In the genomic region with DNA sequence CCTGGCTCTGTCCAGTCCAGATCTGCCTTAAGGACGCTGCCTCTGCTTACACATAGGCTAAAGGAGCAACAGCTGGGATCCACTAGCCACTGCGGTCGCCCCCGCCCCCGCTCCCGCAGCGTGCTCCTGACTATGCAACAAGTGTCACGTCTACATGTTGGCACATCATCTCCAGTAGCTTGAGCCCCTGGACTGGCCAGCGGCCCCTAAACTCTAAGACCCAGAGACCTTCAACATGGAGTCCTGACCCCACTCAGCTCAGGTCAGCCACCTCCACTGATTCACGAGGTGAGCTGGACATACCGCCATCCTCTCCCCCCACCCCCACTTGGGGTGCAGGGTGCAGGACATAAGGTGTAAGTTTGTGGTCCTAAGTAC, we compare ENCODE assay signal across 8 mouse cellular contexts. TPM values are rescaled to one million over a fixed set of nuclear protein-coding genes. Genes with fewer than 3 reads are reported as not detected.
DNase-seq lines count a peak whose midpoint lies in the region; ATAC-seq lines count a peak whose summit lies in the region.

No protein-coding gene starts in this region.

- H3K4me2 ChIP-seq in kidney, embryonic 14.5 days (replicated peaks; ENCODE audit: low read depth, low read length) = peak overlapping the region; percentile 73
- H3K4me2 ChIP-seq in embryonic facial prominence, embryonic 13.5 days = peak overlapping the region; percentile 74
- H3K4me2 ChIP-seq in intestine, embryonic 14.5 days (ENCODE audit: low read length) = peak overlapping the region; percentile 63

- no peak overlapping the region for H3K27ac ChIP-seq in kidney, embryonic 14.5 days (ENCODE audit: low read depth, low read length)
- no peak overlapping the region for H3K27ac ChIP-seq in embryonic facial prominence, embryonic 13.5 days
- no peak overlapping the region for H3K27ac ChIP-seq in intestine, embryonic 14.5 days (ENCODE audit: low read depth)

- H3K9ac ChIP-seq in kidney, embryonic 14.5 days (ENCODE audit: low read depth, low read length) = peak overlapping the region; percentile 60; the same call in 1 of the 2 replicates
- peak overlapping the region; percentile 72 for H3K9ac ChIP-seq in embryonic facial prominence, embryonic 13.5 days
- no peak overlapping the region for H3K9ac ChIP-seq in intestine, embryonic 14.5 days (ENCODE audit: low read length)

- DNase-seq in kidney, adult 11 months = no peak
- DNase-seq in intestine, embryonic 14.5 days (ENCODE audit: low spot score) = no peak
- DNase-seq in neural tube, embryonic 10.5 days (ENCODE audit: extremely low spot score, low spot score) = peak; percentile 13
- no peak for DNase-seq in frontal cortex, postnatal 25 days (ENCODE audit: low spot score in 2 of 2)
- DNase-seq in cerebellum, postnatal 36 days = no peak
- DNase-seq in natural killer cell, adult 2 months (ENCODE audit: low spot score in 2 of 2) = no peak

- peak overlapping the region; percentile 46 for H3K4me3 ChIP-seq in kidney, embryonic 14.5 days (ENCODE audit: low read length)
- H3K4me3 ChIP-seq in embryonic facial prominence, embryonic 13.5 days = peak overlapping the region; percentile 51
- H3K4me3 ChIP-seq in intestine, embryonic 14.5 days (ENCODE audit: low read depth, low read length) = peak overlapping the region; percentile 44

- H3K4me1 ChIP-seq in kidney, embryonic 14.5 days (ENCODE audit: control insufficient read depth, insufficient read depth, low read length) = no peaks in the 10 kb centered on the region
- H3K4me1 ChIP-seq in embryonic facial prominence, embryonic 13.5 days = no peaks in the 10 kb centered on the region
- H3K4me1 ChIP-seq in intestine, embryonic 14.5 days (replicated peaks; ENCODE audit: control insufficient read depth, insufficient read depth, low read length) = no peaks in the 10 kb centered on the region

- peak; percentile 53; the same call in 1 of the 2 replicates for ATAC-seq in kidney, embryonic 14.5 days (ENCODE audit: low FRiP score, low TSS enrichment)
- ATAC-seq in embryonic facial prominence, embryonic 13.5 days (ENCODE audit: insufficient number of reproducible peaks, insufficient read depth, low FRiP score, low TSS enrichment, low read depth) = no peak
- ATAC-seq in intestine, embryonic 14.5 days (replicated peaks; ENCODE audit: low FRiP score, low TSS enrichment, low read depth) = 0 out of 2 replicates have a peak, but pooled peaks have one; percentile 40

- 37% methylated on average over 11 of the region's 11 CpGs for WGBS in kidney, embryonic 14.5 days
- WGBS in embryonic facial prominence, embryonic 13.5 days = 35% methylated on average over 11 of the region's 11 CpGs
- WGBS in intestine, embryonic 14.5 days = 17% methylated on average over 11 of the region's 11 CpGs

- no peaks in the 10 kb centered on the region for H3K9me3 ChIP-seq in kidney, embryonic 14.5 days (ENCODE audit: control insufficient read depth, low read length)
- no peaks in the 10 kb centered on the region for H3K9me3 ChIP-seq in embryonic facial prominence, embryonic 13.5 days
- no peaks in the 10 kb centered on the region for H3K9me3 ChIP-seq in intestine, embryonic 14.5 days (ENCODE audit: control insufficient read depth, low read length)

- H3K27me3 ChIP-seq in kidney, embryonic 14.5 days (ENCODE audit: control insufficient read depth, insufficient read depth, low read length) = peaks cover 7% of the 10 kb centered on the region; the same call in 1 of the 2 replicates
- peaks cover 23% of the 10 kb centered on the region for H3K27me3 ChIP-seq in embryonic facial prominence, embryonic 13.5 days
- peaks cover 24% of the 10 kb centered on the region; the same call in 1 of the 2 replicates for H3K27me3 ChIP-seq in intestine, embryonic 14.5 days (replicated peaks; ENCODE audit: control insufficient read depth, insufficient read depth, low read length)

- H3K36me3 ChIP-seq in kidney, embryonic 14.5 days (ENCODE audit: control insufficient read depth, insufficient read depth, low read length) = no peaks in the 10 kb centered on the region
- H3K36me3 ChIP-seq in embryonic facial prominence, embryonic 13.5 days = no peaks in the 10 kb centered on the region
- no peaks in the 10 kb centered on the region for H3K36me3 ChIP-seq in intestine, embryonic 14.5 days (ENCODE audit: control insufficient read depth, insufficient read depth, low read length)

RNA-seq across cellular contexts. Expression of gene Apln, which starts 0.9 kb away (rescaled TPM):
- polyA plus RNA-seq in kidney, embryonic 14.5 days (2014; fragmentation: Nextera tagmentation; extraction: Ambion mirVana) = 4.0 and 4.7 TPM in 2 replicates
- 8.8 and 9.7 TPM in 2 replicates for polyA plus RNA-seq in embryonic facial prominence, embryonic 13.5 days (2015; fragmentation: Nextera tagmentation; extraction: Ambion mirVana)
- 4.9 and 5.5 TPM in 2 replicates for polyA plus RNA-seq in intestine, embryonic 14.5 days (2014; fragmentation: Nextera tagmentation; extraction: Ambion mirVana)
